Mouse (Mus musculus): ENCODE data around the gene Csnk2a1.

GRCm38 (mm10) chr2:152178345-152178744 lies 48.3 kb upstream of the Csnk2a1 start:
- TF ChIP-seq CTCF (IDR thresholded peaks at IDR 0.05; ENCODE audit: borderline replicate concordance, extremely low read depth, insufficient read depth, insufficient read length), result no peak
- TF ChIP-seq POLR2A (IDR thresholded peaks at IDR 0.05; ENCODE audit: borderline replicate concordance, extremely low read depth, insufficient read depth, insufficient read length, poor library complexity, severe bottlenecking), result no peak
